Mouse (Mus musculus) 3T3-L1 (cell line): ENCODE data around the gene Grk6.

Experiments
- DNase-seq: peaks from one replicate; pipeline ENCODE4 v3.0.0-alpha.2; 2015; ENCODE audit warnings: low read depth, low spot score

The Grk6 gene

DNA sequence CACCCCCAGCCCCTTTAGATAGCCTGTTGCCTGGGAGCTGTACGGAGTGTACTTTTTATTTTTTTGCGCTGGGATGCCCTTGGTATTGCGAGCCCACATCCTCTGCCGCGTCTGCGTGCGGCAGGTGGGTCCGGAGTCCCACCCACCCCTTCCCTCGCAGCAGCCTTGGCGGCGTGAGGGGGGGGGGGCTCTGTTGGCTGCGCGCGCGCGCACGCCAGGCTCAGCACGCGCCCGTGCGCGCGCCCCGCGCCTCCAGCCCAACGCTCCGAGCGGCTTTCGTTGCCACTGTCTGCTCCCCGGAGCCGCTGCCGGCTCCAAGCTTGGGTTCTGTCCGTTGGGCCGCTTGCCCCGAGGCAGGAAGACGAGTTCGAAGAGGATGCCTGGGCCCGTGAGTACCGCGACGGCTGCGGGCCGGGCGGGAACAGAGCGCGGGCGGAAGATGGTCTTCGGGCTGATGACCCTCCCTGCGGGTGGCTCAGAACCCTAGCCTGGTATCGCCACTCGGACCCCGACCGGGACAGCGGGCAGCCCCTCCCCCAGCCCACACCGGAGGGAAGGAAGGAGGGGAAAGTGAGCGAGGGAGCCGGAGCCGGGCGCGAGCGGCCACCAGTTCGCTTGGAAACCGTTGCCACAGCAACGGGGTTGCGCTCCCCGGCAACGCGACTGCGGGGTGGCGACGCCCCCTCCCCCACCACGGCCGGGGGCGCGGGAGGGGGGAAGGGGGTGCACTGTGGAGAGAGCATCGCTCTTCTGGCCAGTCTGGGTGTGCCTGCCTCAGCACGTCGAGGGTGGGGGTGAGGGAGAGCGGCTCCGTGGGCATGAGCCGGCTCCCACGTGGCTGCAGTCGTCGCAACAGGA is 19.4 kb downstream of the Grk6 start, which contains the start of gene Prr7:
Gene Prr7 (plus strand): TSS at position 241 of the 858 bp plus-strand sequence.
- DNase-seq, result no peak

DNA sequence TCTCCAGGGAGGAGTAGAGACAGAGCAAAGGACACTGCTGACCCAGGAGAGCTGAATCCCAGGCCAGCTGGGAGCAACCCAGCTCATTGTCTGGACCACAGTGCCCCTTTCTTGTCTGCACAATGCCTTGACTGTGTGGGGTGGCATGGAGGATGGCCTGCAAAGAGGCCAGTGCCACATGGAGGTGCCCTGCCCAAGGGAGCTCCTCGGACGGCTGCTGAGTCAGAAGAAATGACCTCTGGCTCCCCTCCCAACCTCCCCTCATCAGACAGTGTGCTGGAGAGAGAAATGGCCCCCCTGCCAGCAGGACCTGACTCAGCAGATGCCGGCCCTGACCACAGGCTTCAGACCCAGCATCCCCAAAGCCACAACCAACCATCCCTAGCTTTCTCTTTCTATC is 20.3 kb downstream of the Grk6 start:
- peak; percentile 91 for DNase-seq

DNA sequence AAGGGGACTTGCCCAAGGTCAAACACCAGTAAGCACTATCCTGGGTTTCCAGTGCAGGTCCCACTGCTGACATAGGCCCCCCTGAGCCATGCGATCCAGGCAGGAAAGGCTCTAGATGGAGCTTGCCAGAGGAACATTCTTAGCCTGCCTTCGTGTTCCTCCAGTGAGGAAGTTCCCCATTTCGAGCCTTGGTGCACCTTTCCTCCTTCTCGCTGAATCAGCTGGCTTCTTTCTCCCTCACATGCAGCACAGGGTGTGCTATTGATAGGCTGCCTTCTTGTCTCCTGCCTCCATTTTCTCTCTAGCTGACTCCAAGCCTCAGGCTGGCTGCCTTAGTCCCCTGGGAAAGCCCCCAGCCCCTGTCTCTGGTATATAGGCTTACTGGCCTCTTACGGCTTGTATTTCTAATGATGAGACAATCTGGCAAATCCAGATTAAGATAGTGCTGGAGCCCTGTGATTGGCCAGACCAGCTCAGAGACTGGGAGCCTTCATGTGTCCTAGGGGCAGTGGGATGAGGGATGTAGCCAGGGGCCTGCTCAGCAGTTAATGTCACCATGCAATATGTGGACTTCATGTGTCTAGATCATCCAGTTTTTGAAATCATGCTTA is 21.1 kb downstream of the Grk6 start:
- DNase-seq, result no peak

DNA sequence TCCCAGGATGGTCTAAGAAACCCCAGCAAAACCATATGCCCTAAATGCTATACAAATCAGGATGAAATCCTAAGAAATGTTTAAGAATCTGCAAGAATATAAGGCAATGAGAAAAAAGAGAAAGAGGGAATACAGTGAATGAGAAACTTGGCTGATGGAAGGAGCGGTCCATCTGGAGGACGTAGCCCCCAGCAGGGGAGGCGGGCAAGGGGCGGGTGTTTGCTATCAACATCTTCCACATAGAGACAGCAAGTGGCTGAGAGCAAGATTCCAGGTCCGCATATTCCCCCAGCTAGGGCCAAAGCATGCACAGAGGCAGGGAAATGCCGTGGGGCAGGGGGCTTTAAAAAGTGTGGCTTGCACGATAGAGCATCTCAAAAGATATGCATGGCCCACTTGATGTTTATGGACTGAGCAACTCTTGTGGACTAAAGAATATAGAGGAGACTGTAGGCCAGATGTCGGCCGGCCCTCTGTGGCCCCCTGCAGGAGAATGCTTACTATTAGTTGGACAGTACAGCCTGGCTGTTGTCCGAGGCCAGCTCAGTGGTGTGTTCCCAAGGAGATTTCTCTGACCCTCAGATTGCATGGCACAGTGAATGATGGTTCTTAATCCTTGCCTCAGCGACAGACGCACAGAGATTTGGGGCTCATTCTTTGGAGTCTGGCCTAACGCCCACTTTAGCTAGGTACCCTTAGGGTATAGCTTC is 24.1 kb downstream of the Grk6 start:
- DNase-seq, result peak; percentile 63

DNA sequence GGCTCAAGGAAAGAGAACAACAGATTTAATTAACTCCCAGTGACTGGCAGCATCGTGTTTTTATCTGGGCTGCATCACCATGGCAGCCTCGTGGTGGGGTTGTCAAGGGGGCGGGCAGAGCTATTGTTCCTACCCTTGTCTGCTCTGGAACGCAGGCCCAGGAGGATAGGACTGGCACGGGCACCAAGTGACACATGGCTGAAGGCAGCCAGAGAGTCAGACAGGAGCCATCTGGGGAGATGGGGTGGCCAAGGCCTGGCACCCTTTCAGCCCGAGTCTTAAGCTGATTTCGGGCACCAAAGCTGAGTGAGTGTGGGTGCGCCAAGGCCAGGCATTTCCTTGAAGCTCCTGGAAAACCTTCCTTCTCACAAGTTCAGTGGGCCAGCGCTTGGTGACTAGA is 25.5 kb downstream of the Grk6 start:
- DNase-seq, result no peak

DNA sequence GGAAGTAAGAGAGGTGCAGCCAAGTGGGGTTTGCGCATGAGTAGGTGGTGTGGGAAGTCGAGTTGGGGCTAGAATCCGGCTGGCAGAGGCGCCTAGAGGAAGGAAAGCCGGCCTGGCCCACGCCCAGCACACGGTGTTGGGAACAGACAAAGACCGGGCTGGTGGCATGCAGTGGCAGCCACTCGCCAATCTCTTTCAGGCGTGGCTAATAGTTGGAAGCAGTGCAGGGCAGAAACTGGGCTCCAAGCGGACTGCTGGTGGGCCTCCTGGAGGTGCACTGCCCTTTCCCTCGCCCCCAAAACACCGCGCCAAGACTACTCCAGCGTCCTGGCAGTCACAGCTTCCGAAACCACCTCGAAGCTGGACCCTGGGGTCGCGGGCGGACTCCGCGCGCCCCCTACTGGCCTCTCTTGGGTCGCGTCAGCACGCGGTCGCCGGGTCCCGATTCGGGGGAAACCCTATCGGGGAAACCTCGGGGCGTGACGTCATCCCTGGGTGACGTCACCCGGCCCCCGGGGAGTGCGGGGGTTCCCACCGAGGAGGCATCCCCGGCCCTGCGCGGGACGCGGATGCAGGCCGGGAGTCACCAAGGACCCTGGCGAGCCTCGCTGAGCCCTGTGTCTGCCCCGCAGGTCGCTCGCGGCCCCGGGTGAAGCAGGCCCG is 26.4 kb downstream of the Grk6 start:
- DNase-seq, result peak; percentile 72

DNA sequence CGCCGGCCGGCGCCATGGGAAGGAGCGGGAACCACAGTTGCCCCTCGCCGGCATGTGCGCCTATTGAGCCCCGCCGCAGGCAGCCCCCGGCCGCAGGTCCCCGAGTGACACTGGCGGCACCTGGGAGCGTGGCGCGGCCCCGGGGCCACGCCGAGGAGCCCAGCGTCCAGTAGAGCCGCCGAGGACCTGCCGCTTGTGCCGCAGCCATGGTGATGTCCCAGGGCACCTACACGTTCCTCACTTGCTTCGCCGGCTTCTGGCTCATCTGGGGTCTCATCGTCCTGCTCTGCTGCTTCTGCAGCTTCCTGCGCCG is 26.9 kb downstream of the Grk6 start:
- DNase-seq, result peak; percentile 38

DNA sequence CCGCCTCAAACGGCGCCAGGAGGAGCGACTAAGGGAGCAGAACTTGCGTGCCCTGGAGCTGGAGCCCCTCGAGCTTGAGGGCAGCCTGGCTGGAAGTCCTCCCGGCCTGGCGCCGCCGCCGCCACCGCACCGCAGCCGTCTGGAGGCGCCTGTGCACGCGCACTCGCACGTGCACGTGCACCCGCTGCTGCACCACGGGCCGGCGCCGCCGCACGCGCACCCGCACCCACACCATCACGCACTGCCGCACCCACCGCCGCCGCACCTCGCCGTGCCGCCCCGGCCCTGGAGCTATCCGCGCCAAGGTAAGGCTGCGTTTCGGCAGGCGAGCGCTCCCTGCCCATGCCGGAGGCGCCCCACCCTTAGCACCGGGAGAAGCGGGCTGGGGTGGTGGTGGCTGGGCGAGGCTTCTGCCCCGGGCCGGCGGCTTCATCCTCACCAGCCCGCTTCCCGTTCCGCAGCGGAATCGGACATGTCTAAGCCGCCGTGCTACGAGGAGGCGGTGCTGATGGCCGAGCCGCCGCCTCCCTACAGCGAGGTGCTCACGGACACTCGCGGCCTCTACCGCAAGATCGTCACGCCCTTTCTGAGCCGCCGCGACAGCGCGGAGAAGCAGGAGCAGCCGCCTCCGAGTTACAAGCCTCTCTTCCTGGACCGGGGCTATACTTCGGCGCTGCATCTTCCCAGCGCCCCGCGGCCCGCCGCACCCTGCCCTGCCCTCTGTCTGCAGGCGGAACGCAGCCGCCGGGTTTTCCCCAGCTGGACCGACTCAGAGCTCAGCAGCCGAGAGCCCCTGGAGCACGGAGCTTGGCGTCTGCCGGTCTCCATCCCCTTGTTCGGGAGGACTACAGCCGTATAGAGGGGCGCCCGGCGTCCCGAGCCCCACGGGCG is 27.5 kb downstream of the Grk6 start:
- peak; percentile 39 for DNase-seq

DNA sequence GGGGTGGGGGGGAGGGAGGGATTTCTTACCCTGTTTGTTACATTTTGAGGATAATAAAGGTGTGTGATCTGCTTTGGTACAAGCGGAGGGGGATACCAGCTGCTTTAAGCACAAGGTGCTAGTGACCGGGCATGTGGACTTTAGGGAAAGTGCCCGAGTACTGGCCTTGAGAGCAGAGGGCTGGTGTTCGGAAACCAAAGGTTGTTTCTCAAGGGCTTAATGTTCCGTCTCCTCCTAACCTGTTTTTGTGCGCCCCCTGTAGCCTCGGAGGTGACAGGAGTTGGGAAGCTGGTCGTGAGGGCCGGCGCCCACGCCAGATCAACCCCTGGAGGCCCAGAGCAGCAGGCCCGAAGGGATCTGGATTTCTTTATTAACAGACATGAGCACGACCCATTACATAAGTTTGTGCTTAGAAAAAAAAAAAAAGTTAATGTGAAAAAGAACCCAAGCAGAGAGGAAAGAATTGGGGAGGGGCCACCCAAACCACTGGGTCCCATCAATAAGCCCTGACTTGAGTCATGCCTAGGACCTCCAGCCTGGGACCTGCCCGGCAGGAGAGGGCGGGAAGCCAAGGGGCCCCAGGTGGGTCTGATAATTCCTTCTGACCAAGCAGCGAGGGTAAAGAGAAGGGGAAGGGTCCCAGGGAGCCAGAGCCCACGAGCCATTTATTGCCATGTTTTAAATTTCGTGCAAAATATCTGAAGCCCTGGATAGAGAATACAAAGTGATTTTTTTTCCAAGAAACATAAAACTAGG is 28.4 kb downstream of the Grk6 start:
- no peak for DNase-seq

DNA sequence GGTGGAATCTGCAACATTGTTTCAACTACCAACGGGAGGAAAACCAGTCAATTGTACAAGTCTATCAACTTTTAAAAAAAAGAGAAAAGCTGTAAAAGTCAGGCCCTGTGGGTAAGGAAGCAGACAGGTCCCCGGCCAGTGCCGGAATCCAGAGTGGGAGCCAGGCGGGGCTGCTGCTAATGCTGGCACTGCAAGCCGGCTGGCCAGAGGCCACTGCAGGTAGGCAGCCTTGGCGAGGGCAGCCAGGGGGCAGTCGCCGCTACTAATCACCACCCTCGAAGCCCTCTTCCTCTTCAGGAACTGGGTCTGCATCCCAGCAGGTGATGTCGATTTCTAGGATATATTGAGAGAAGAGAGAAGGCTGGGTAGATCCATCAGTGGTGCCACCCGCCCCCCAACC is 29.1 kb downstream of the Grk6 start:
- no peak for DNase-seq

DNA sequence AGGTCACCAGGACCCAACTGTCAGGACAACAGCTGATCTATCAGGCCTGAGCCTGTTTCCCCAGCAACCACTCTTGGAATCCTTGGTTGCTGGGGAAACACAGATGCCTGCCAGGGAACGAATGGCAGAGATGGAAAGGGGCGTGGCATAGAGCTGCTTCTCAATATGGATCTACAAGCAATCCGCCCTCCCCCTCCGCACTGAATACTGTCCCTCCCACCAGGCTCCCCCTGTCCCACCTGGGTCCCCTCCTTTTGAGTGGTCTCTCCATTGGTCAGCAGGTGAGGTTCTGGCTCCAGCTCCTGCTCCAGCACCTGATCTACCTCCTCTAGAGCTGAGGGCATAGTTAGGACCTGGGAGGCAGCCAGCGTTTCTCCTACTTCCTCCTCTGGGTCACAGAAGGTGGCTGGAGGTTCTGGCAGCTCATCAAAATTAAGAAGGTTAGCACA is 29.8 kb downstream of the Grk6 start:
- DNase-seq, result peak; percentile 36

DNA sequence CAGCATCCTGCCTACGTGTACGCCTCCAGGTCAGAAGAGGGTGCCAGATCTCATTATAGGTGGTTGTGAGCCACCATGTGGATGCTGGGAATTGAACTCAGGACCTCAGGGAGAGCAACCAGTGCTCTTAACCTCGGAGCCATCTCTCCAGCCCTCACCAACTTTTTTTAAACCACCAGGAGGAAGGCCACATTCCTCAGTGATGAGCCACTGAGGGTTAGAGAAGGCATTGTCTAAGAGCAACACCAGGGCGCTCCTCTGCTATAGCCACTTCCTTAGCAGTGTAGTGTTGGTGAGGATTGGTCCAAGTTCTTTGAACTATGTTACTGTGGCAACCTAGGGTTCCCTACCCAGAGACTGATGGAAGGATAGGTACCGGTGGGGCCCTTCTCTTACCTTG is 30.9 kb downstream of the Grk6 start:
- DNase-seq, result peak; percentile 71

DNA sequence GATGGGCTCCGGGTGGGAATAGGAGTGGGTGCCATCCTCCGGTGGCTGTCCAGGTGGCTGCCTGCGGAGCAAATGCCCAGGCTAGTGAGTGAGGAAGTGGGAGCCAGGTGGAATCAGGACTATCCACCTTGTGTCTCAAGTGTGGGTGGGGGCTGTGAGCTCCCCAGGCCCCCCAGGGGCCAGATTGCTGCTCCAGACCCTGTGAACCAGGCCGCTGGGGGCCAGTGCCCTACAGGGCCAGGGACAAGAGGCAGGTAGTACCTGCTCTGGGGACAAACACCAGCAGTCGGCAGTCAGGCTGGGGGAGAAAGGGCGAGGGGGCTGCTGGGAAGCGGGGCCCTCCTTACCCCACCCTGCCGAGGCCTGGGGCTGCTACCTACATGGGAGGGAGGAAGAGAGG is 31.4 kb downstream of the Grk6 start:
- no peak for DNase-seq

DNA sequence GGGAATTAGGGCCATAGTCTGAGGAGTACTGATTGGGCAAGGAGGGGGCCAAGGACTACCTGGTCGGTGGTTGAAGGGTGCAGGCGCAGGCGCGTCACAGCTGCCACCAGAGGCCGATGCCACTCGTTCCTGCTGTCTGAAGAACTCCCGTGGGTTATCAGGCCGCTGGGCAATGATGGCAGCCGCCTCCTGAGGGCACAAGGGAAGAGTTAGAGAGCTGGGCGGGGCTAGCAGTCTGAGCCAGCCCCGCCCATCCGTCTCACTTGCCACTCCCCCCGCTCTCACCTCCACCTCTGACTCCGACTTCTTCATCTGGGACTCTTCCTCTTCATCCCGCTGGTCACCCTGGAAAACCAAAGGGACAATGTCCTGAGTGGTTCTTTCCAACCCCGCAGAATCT is 32.6 kb downstream of the Grk6 start:
- DNase-seq, result no peak

DNA sequence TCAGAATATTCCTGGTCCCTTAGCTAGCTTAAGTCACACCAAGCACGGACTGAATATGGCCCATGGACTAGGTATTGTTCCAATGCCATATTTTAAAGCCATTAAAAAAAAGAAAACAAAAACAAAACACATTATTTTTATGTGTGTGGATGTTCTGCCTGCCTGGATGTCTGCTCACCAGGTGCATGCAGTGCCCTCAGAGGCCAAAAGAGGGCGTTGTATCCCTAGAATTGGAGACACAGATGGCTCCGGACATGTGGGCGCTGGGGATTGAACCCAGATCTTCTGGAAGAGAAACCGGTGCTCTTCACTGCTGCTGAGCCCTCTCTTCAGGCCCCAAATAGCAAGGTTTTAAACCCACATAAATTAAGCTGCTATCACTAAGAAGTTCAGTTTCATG is 33.2 kb downstream of the Grk6 start:
- no peak for DNase-seq

DNA sequence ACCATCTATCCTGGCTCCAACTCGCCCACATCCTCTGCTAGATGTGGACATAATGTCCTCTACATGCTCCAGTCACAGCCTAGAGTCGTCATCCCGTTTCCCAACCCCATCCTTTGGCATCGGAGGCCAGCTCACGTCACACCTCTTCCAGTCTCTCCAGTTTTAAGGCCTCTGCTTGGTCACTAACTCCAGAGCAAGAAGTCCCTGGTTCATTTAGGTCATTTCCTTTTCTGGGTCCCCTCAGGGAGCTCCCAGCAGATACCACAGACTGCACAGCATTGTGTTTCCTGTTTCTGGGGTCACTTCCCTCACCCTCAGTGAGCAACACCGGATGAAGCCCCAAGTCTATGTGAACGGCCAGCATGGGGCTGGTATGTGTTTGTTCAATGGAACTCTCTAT is 34.1 kb downstream of the Grk6 start:
- DNase-seq, result no peak

DNA sequence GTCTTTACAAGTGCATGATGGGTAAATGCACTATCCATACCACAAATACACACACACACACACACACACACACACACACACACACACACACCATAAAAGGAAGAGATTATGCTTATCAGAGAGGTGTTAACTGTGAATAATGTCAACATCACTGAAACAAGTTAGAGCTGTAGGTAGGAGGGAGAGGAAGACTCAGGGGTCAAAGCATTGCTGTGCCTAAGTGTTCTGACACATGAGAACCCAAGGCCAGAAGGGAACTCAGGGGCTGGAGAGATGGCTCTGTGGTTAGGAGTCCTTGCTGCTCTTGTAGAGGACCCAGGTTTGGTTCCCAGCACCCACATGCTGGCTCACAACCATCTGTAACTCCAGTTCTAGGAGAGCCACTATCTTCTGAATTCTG is 35.1 kb downstream of the Grk6 start:
- DNase-seq, result no peak

DNA sequence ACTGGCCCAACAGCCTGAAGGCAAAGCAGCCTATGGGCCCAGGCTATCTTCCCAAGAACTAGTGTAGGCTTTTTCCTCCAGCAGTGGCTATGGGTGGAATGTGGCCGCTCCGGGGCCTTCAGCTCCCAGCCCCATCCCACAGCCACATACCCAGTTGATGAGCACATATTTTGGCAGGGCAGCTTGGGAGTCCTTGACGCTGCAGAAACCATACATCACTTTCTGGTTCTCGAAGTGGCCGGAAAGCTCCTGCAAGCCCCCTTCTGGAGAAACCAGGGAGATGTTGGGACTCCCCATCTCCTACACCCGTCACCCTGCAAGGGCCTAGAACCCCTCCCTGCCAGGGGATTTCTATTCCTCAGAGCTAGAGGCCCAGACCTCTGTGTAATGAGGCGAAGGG is 37.7 kb downstream of the Grk6 start:
- DNase-seq, result peak; percentile 89

DNA sequence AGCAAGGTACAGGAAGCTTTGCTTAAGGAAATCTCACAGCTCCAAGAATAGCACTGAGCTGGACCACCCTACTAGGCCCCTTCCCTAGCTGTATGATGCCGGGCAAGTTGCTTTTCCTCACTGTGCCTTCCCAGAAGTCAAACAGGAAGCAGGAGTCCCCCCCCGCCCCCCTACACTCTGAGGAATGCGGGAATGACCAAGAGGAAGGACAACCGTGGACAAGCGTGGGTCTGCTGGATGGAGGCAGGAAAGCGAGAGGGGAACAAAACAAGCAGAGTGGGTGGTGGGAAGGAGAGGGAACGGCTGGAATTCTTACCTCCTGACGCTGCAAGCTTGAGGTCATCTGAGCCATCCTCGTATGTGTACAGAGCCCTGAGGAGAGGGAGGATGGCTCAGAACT is 38.2 kb downstream of the Grk6 start:
- DNase-seq, result peak; percentile 37

DNA sequence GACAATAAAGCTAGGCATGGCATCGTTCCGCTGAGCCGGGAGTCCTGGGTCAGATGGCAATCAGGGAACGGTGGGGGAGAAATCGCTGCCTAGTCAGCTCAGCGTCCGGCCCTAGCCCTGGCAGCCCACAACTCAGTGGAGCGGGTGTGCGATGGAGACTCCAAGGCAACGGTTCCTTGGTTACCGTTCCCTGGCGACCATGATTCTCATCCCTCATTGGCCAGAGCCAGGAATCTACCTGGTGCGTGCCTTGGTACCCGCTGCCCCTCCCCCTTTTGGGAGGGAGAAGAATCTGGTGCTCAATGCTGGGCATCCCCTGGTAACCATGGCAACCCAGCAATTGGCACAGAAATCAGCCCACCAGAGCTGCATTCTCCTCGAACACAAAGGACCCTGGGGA is 38.7 kb downstream of the Grk6 start:
- no peak for DNase-seq
